Mouse (Mus musculus): ENCODE results near the gene Scd4.
"Not testable (repeated sequence)": the region's sequence is repeated elsewhere in the genome, so short reads cannot be mapped to it uniquely, and the experiment has no call there.

The Scd4 gene

DNA sequence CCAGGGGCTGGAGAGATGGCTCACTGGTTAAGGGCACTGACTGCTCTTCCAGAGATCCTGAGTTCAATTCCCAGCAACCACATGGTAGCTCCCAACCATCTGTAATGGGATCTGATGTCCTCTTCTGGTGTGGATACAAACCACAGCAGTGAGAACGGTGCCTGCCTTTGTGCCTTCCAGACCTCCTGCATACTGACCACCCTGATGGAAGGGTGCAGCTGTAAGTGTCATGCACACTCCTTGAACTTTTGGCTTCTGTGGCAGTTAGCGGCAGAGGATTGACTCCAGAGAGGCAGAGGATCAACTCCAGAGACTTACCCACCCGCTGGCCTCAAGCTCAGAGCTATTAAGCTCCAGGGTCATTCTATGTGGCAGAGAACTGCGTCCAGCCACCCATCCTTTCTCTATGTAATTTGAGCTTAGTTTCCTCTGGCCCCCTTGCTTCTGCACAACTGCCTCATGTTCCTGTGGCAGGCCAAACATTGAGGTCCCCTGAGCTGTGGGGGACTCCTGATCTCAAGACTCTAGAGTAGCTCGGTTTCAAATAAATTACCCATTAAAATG, 16.1 kb upstream of the Scd4 start:
- DNase-seq (ENCODE audit: low read depth, low spot score) = no peak

DNA sequence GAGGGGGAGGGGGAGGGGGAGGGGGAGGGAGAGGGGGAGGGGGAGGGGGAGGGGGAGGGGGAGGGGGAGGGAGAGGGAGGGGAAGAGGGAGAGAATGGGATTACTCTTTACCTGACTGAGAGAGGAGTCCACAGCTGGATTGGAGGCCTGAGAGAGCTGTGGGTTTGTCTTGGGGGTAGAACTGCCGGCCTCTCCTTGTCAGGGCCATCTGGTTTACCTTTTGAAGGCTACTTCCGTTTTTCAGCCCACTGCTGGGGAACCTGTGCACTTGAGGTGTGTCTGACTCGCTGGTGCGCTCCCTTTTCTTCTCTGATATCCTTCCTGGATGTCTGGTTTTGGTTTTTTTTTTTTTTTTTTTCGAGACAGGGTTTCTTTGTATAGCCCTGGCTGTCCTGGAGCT, 15.5 kb upstream of the Scd4 start:
- DNase-seq (ENCODE audit: low read depth, low spot score) = no peak

DNA sequence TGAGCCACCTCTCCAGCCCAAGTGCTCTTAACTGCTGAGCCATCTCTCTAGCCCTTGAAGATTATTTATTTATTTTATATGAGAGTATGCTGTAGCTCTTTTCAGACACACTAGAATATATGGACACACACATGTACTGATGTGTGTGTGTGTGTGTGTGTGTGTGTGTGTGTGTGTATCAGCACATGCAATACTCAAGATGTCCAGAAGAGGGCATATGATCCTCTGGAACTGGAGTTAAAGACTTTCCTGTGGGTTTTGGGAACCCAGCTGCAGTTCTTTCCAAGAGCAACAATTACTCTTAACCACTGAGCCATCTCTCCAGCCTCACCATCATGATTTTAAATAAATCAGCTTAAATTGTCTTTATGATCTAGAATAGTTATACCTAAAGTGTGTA, 14.3 kb upstream of the Scd4 start:
- no peak for DNase-seq (ENCODE audit: low read depth, low spot score)

- DNase-seq (ENCODE audit: low read depth, low spot score) = no peak
These were observed 12.6 kb upstream of the Scd4 start for GRCm38 (mm10) chr19:44320316-44320715.

- DNase-seq (ENCODE audit: low read depth, low spot score) = no peak
These were observed 11.7 kb upstream of the Scd4 start for GRCm38 (mm10) chr19:44321201-44321600.

DNA sequence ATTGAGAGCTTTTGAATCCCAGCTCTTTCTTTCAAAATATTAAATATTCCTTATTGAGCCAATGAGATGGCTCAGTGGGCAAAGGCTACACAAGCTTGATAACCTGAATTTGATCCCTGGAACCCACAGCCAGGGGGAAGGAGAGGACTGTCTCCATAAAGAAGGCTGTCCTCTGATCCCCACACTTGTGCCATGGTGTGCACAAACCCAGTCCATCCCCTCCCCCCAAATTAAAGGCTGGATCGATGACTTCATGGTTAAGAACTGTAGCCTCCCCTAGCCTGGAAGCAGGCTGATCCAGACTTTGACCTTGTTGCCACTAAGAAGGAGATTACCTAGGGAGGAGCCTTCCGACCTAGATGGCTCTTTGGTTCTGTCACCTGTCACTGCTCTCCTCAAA, 11.3 kb upstream of the Scd4 start:
- DNase-seq (ENCODE audit: low read depth, low spot score) = no peak

DNA sequence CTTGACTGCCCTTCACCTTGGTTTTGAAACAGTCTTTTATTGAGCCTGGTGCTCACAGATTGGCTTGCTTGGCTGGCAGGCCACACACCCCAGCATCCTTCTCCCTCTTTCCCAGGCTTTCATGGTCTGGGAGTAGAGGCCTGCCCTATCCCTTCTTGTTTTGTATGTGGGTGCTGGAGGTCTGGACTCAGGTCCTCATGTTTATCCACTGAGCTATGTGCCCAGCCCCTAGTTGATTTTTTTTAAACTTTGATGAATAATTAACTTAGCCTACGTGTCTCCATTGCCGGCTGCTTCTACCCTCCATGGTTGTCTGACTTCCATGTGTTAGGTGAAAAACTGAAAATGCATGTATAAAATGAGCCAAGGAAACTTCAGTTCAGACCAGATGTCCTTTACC, 3.3 kb upstream of the Scd4 start:
- DNase-seq (ENCODE audit: low read depth, low spot score) = no peak

DNA sequence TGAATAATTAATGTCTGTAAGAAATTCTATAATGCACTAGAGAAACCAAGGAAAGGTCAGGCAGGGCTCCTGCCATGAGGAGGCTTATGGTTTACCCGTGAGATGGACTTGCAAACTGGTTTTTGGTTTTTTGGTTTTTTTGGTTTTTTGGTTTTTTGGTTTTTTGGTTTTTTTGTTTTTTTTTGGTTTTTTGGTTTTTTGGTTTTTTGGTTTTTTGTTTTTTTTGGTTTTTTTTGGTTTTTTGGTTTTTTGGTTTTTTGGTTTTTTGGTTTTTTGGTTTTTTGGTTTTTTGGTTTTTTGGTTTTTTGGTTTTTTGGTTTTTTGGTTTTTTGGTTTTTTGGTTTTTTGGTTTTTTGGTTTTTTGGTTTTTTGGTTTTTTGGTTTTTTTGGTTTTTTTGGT, 1.8 kb upstream of the Scd4 start:
- DNase-seq (ENCODE audit: low read depth, low spot score) = not testable (repeated sequence)

GRCm38 (mm10) chr19:44331911-44332310, 981 bp upstream of the Scd4 start:
- no peak for DNase-seq (ENCODE audit: low read depth, low spot score)

DNA sequence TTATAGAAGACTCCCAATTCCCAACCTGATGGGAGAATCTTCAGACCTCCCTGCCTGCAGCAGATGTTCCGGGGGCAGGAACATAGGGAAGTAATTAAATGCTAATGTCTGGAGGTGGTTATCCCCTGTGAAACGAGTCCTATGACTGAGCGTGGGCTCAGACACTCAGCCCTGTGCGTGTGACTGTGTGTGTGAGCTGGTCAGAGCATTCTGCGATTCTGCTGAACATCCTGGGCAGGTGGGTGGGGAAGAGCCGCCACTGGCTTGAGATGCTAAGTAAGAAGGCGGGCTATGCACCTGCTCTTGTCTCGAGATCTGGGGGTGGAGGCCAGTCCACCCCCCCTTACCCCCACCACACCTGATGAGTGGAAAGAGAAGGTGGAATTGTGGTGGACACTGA, 566 bp upstream of the Scd4 start:
- DNase-seq (ENCODE audit: low read depth, low spot score) = no peak

DNA sequence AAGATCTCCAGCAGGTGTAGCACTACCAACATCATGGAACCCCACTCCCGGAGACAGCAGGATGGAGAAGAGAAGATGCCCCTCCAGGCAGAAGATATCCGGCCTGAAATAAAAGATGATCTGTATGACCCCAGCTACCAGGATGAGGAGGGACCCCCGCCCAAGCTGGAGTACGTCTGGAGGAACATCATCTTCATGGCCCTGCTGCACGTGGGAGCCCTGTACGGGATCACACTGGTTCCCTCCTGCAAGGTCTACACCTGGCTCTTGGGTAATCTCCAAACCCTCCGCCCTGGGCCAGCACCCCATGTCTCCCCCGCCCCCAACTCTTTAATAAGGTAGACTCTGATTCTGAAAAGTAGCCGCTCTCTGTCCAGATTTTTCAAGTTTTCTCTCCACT, 1.1 kb downstream of the Scd4 start:
- DNase-seq (ENCODE audit: low read depth, low spot score) = no peak

- no peak for DNase-seq (ENCODE audit: low read depth, low spot score)
These were observed 3.2 kb downstream of the Scd4 start for GRCm38 (mm10) chr19:44335876-44336662.

DNA sequence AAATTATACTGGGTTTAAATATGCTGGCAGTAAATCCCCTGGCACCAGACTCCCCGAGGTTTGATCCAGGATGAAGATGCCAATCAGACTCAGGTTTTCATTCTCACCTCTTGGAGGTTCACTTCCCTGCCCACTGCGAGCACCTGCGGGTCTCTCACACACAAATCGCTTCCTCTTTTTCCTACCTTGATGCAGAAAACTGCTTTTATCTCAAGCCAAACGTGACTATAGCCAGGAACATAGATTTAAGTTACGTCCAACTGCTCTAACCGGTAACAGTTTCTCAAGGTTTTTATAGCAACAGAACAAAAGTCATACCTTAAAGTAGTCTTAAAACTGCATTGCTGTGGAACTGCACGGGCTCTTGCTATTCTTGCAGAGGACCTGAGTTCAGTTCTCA, 16.8 kb downstream of the Scd4 start:
- no peak for DNase-seq (ENCODE audit: low read depth, low spot score)

DNA sequence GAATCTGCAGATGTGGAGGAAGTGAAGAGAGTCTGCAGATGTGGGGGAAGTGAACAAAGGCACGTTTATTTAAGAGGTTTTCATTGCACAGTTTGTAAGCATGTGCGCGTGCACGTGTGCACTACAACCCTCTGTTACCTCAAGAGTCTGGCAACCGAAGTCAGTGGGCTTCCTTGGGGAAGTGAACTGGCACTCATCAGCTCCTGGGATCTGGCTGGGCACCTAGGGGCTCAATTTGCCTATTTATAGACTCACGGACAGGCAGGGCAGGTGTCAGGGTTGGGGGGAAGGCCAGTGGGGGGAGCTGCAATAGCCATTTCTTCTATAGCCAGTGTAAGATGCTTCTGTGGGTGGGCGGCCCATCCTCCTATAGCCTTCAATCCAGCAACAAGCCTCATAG, 18.9 kb downstream of the Scd4 start:
- DNase-seq (ENCODE audit: low read depth, low spot score) = no peak

GRCm38 (mm10) chr19:44358700-44359099, 25.8 kb downstream of the Scd4 start:
- DNase-seq (ENCODE audit: low read depth, low spot score) = no peak

DNA sequence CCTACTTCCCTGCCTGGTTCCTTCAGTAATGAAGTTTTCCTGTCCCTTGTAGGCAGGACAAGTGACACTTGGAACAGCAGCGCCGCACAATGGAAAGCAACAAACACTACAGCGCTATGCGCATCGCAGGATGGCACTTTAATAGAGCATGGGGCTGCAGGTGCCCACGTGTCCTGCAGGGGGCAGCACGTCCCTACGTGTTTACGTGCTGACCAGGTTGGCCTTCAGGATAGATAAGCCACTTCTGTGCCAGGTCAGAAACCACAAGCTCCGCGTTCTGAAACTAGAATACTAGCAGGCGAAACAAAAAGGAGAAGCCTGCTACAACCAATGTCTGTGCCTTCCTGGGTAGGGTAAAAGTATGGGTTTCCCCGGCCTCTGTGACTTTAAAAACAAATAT, 30.6 kb downstream of the Scd4 start:
- DNase-seq (ENCODE audit: low read depth, low spot score) = no peak

- DNase-seq (ENCODE audit: low read depth, low spot score) = no peak
These were observed 31.1 kb downstream of the Scd4 start for GRCm38 (mm10) chr19:44364029-44364428.

- DNase-seq (ENCODE audit: low read depth, low spot score) = no peak
These were observed 32.8 kb downstream of the Scd4 start for GRCm38 (mm10) chr19:44365733-44366132.

DNA sequence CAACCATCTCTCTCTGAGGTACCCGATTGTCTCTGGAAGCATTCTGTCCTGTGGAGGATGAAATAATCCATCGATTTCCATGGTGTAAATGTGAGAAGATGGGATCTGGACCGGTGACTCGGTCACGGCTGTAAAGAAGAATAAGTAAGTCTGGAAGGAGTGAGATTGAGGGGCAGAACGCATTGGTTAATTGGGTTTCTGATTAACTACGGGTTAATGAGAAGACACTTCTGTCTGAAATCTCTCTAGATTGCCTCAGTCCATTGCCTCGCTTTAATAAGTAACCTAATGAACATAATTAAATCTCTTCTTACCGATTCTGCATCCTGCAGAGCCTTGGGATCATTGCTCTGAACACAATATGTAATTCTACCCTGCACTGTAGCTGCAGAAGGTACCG, 34.2 kb downstream of the Scd4 start:
- DNase-seq (ENCODE audit: low read depth, low spot score) = not testable (repeated sequence)

- no peak for DNase-seq (ENCODE audit: low read depth, low spot score)
These were observed 36.5 kb downstream of the Scd4 start for GRCm38 (mm10) chr19:44369371-44369770.

- DNase-seq (ENCODE audit: low read depth, low spot score) = no peak
These were observed 37.3 kb downstream of the Scd4 start for GRCm38 (mm10) chr19:44370231-44370630.

DNA sequence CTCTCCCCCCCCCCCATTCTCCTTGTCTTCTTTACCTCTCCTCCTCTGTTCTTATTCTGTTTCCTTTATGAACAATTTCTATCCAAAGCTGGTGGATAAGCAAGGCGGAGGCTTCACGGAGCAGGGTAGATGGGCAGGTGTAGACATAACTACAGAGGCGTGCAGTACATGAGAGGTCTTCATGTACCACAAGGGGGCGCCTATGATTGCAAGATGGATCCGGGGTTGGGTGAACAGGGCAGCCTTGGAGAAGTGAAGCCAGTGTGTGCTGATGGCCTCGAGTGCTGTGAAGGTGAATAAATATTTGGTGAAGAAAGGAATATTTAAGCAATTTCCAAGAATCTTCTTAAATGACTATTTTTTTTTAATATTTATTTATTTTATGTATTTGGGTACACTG, 40.1 kb downstream of the Scd4 start:
- no peak for DNase-seq (ENCODE audit: low read depth, low spot score)

DNA sequence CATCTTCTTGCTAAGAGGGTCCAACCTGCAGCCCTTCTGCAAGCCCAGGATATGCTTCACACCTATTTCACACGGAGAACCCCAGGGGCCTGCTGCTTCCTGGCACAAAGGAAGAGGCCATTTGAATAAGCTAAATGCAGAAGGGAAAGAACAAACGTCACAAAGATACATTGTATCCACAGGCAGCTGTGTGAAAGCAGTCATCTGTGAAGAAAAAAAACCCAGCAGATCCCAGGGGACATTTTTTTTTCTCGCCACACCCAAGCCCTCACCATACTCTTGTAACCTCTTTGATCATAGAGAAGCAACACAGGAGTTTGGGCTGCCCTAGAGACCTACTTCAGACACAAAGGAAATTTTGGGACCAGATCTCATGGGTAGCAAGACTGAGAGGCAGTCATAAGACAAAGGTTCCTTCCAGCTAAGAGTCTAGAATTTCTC, 43.6 kb downstream of the Scd4 start:
- DNase-seq (ENCODE audit: low read depth, low spot score) = no peak

Data from brain, embryonic 18.5 days (tissue).